Comparison of ENCODE assay signal across 17 mouse cellular contexts in genomic region chr9:108227911-108228649, GRCm38 (mm10). TPM values are rescaled to one million over a fixed set of nuclear protein-coding genes. Genes with fewer than 3 reads are reported as not detected.
A peak's percentile ranks its signal among the peaks of the same experiment; 100 is the strongest.
DNase-seq lines count a peak whose midpoint lies in the region; TF ChIP-seq lines count a peak whose summit lies in the region.
"Had no signal": no experiment of that assay in that cellular context is flagged by ENCODE, and none has a peak within 500 bp of the region (broad histone marks: within the 10 kb centered on the region; RNA-seq: fewer than 3 reads in every experiment).

No protein-coding gene starts in this region.

- TF ChIP-seq POLR2A in kidney, adult 2 months (IDR thresholded peaks at IDR 0.05; ENCODE audit: low read depth, low read length), result no peak

- 8% methylated on average over 2 of the region's 2 CpGs for WGBS in kidney, adult 2 months

- TF ChIP-seq CTCF in kidney, adult 2 months (conservative IDR thresholded peaks at IDR 0.05; ENCODE audit: insufficient read depth, insufficient read length, low read depth, low read length), result no peak

- peak overlapping the region; percentile 96 for H3K27ac ChIP-seq in kidney, adult 2 months (ENCODE audit: insufficient read depth, low read depth, low read length)
- H3K27ac ChIP-seq: forebrain, embryonic 13.5 days; heart, adult 2 months; hindbrain, embryonic 15.5 days; lung, embryonic 15.5 days; neural tube, embryonic 12.5 days had no signal

- H3K27me3 ChIP-seq in kidney, adult 2 months (replicated peaks; ENCODE audit: control insufficient read depth, insufficient read depth, low read length), result no peaks in the 10 kb centered on the region
- H3K27me3 ChIP-seq: forebrain, embryonic 13.5 days; hindbrain, embryonic 15.5 days; lung, embryonic 15.5 days; megakaryocyte, embryonic 14.5 days; neural tube, embryonic 12.5 days had no signal

- DNase-seq in embryo, embryonic 10 days (ENCODE audit: low spot score), result peak; percentile 72
- no peak for DNase-seq in embryo, embryonic 9.5 days (ENCODE audit: extremely low spot score)
- peak; percentile 45 for DNase-seq in kidney, adult 2 months
- DNase-seq in kidney, postnatal 10 days, result no peak
- DNase-seq in Muller cell, postnatal 12 days (ENCODE audit: inconsistent ontology term), result peak; percentile 66
- DNase-seq in adrenal gland, postnatal 36 days, result peak; percentile 47 to 49
- DNase-seq in frontal cortex, postnatal 10 days (ENCODE audit: low spot score in 2 of 2), result no peak
- DNase-seq in frontal cortex, postnatal 14 days (ENCODE audit: low spot score in 2 of 2), result no peak
- DNase-seq: B cell, adult 2 months; cerebellum, adult 18-20 months; heart, adult 2 months; liver had no signal

- H3K4me3 ChIP-seq in kidney, adult 2 months (ENCODE audit: insufficient read depth, low read depth, low read length), result no peak overlapping the region
- H3K4me3 ChIP-seq: forebrain, embryonic 13.5 days; heart, adult 2 months; hindbrain, embryonic 15.5 days; lung, embryonic 15.5 days; megakaryocyte, embryonic 14.5 days; neural tube, embryonic 12.5 days had no signal

- H3K4me1 ChIP-seq in kidney, adult 2 months (ENCODE audit: control insufficient read depth, insufficient read depth, low read length), result peaks cover 33% of the 10 kb centered on the region
- H3K4me1 ChIP-seq: forebrain, embryonic 13.5 days; hindbrain, embryonic 15.5 days; neural tube, embryonic 12.5 days had no signal

- no peaks in the 10 kb centered on the region for H3K36me3 ChIP-seq in kidney, adult 2 months (ENCODE audit: control insufficient read depth, insufficient read depth, low read length)
- H3K36me3 ChIP-seq: lung, embryonic 15.5 days had no signal

RNA-seq across cellular contexts. Expression of gene Dag1, which starts 35.7 kb away (rescaled TPM):
- polyA plus RNA-seq in kidney, adult 2 months (2012; rRNA removed), result 66.8 and 67.2 TPM in 2 replicates
- 100 to 1,000 TPM; 142 to 144 TPM for total RNA-seq in adrenal gland, postnatal 36 days (2021)

RNA-seq across cellular contexts. Expression of gene Bsn, which starts 37.9 kb away (rescaled TPM):
- 0.15 and 0.17 TPM in 2 replicates for polyA plus RNA-seq in kidney, adult 2 months (2012; rRNA removed)
- 1 to 10 TPM; 3.2 to 4.3 TPM for total RNA-seq in adrenal gland, postnatal 36 days (2021)

Comparison
In these comparisons a context has a peak if more than half of its experiments do, and no peak if none do; other contexts are left out.
1. DNase-seq: peak in embryo, embryonic 10 days (single experiment), kidney, adult 2 months (single experiment), Muller cell, postnatal 12 days (single experiment) and adrenal gland, postnatal 36 days (2 of 2); none in embryo, embryonic 9.5 days (single experiment), kidney, postnatal 10 days (single experiment), frontal cortex, postnatal 10 days (0 of 2) and frontal cortex, postnatal 14 days (0 of 2).